Mouse (Mus musculus) liver, postnatal 0 days (tissue): ENCODE measurements around the gene Ces1d.

Experiments used
- CTCF ChIP-seq: sonication (generic); IDR thresholded peaks from 2 replicates; pipeline ENCODE4 v1.5.1; 2016; ENCODE audit warnings: antibody characterized with exemption, low read depth
- EP300 ChIP-seq: IDR thresholded peaks from 2 replicates; pipeline ENCODE4 v1.6.1; 2016; ENCODE audit warnings: antibody characterized with exemption, low read depth, mild to moderate bottlenecking

- peak; percentile 35 for TF ChIP-seq CTCF
- no peak for TF ChIP-seq EP300
Measured at GRCm38 (mm10) chr8:93217867-93218266, 20.2 kb upstream of the Ces1d start.
